Mouse (Mus musculus) heart, postnatal 0 days (tissue): Measurements from ENCODE around the gene Mat2a.
"Not testable (repeated sequence)": the region's sequence is repeated elsewhere in the genome, so short reads cannot be mapped to it uniquely, and the experiment has no call there.

ENCODE experiments used
- CTCF ChIP-seq: IDR thresholded peaks from 2 replicates; pipeline ENCODE4 v1.5.1; 2016; ENCODE audit warnings: antibody characterized with exemption, control low read depth, low read depth
- EP300 ChIP-seq: IDR thresholded peaks from 2 replicates; pipeline ENCODE4 v1.6.1; 2016; ENCODE audit warnings: antibody characterized with exemption, low read depth

GRCm38 (mm10) chr6:72451778-72452177 lies 12.4 kb upstream of the Mat2a start:
- TF ChIP-seq EP300, CTCF: not testable (repeated sequence)
